Mouse (Mus musculus) liver, embryonic 14.5 days (tissue): Measurements from ENCODE around the gene Lipe.

Source experiments
- CTCF ChIP-seq: IDR thresholded peaks from 2 replicates; pipeline ENCODE4 v1.5.1; 2016; ENCODE audit warnings: antibody characterized with exemption, low read depth, control low read depth
- EP300 ChIP-seq: IDR thresholded peaks from 2 replicates; pipeline ENCODE4 v1.6.1; 2016; ENCODE audit warnings: antibody characterized with exemption, low read depth

DNA sequence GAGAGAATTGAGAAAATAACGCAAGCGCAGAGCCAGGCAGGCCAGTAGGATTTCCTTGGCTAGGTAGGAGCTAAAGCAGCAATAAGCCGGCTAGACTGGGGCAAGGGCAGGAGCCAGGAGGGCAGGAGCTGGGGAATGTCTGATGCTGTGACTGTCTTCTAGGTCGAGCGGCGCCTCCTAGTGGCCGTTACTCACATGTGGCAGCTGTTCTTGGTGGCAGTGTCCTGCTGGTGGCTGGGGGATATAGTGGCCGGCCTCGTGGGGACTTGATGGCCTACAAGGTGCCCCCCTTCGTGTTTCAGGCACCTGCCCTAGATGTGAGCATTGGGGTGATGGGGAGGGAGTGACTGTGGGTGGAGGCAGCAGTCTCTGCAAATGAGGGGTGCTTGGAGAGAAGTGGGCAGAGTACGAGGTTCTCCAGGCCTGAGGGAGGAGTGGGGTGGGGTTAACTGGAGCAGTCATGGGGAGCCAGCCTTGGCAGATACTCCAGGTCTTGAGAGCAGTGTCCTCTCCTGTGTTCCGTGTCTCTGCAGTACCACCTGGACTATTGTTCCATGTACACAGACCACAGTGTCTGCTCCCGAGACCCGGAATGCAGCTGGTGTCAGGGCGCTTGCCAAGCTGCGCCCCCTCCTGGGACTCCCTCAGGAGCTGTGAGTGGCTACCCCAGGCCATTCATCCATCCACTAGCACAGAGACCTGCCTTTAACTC, 64.8 kb downstream of the Lipe start:
- peak; percentile 95 for TF ChIP-seq CTCF
- TF ChIP-seq EP300: no peak
